Mouse (Mus musculus): ENCODE results near the gene Igfbp4.

GRCm38 (mm10) chr11:99039782-99040181 is 1.3 kb upstream of the Igfbp4 start:
- TF ChIP-seq CTCF (IDR thresholded peaks at IDR 0.05; ENCODE audit: low read depth) (peak; percentile 89), EP300 (optimal IDR thresholded peaks at IDR 0.05) (no peak)

All from stomach, postnatal 0 days (tissue).